Mouse (Mus musculus) small intestine, adult 2 months (tissue): ENCODE results near the gene Ssr2. TPM values are rescaled to one million over a fixed set of nuclear protein-coding genes. Genes with fewer than 3 reads are reported as not detected.

ENCODE experiments used
- H3K27ac ChIP-seq: fragments of 200-500 bp; 2 replicates; pipeline ENCODE4 v1.5.1; 2012; ENCODE audit warnings: low read depth, low read length, control low read depth, inconsistent platforms; ENCODE audit not compliant: insufficient read depth
- H3K27me3 ChIP-seq: fragments of 200-500 bp; 2 replicates; pipeline ENCODE4 v1.6.1; 2012; ENCODE audit warnings: mild to moderate bottlenecking, moderate library complexity, low read length, inconsistent platforms; ENCODE audit not compliant: control insufficient read depth, insufficient read depth
- H3K36me3 ChIP-seq: fragments of 200-500 bp; 2 replicates; pipeline ENCODE4 v1.6.1; 2012; ENCODE audit warnings: mild to moderate bottlenecking, low read length, control low read depth, inconsistent platforms; ENCODE audit not compliant: control insufficient read depth, insufficient read depth
- H3K4me1 ChIP-seq: fragments of 200-500 bp; 2 replicates; pipeline ENCODE4 v1.6.1; 2012; ENCODE audit warnings: low read length, inconsistent platforms, mixed read lengths; ENCODE audit not compliant: control insufficient read depth, insufficient read depth, insufficient read length
- H3K4me3 ChIP-seq: fragments of 200-500 bp; 2 replicates; pipeline ENCODE4 v1.5.1; 2012; ENCODE audit warnings: low read depth, mild to moderate bottlenecking, control low read depth, inconsistent platforms, low read length, moderate library complexity
- CTCF ChIP-seq: fragments of 200-500 bp; IDR thresholded peaks from 2 replicates; pipeline ENCODE4 v1.5.1; 2012; ENCODE audit warnings: low read depth, mild to moderate bottlenecking, control low read depth, inconsistent platforms, low read length, moderate library complexity, mixed read lengths; ENCODE audit not compliant: insufficient replicate concordance, insufficient read length; ENCODE audit errors: extremely low read depth
- POLR2A ChIP-seq: fragments of 200-500 bp; IDR thresholded peaks from 2 replicates; pipeline ENCODE4 v1.6.1; 2012; ENCODE audit warnings: low read depth, mild to moderate bottlenecking, control low read depth, inconsistent platforms, low read length, moderate library complexity
- WGBS: fragments of 180-500 bp; shearing (Covaris S2); methylation state at CpG from one replicate; pipeline ENCODE4 v1.1.7; 2018; 5-methylcytosine and 5-hydroxymethylcytosine counted together
- polyA plus RNA-seq: library from polyadenylated mRNA; depleted of rRNA; stranded (reverse); fragments of >200 nt; gene quantifications from 2 replicates; pipeline ENCODE4 v1.2.3, GENCODE M21; 2012

The Ssr2 gene
- polyA plus RNA-seq, 1 experiment = 182 TPM

GRCm38 (mm10) chr3:88566536-88567061 is 9.1 kb upstream of the Ssr2 start:
- WGBS = 33% methylated on average over 4 of the region's 4 CpGs
- Histone ChIP-seq H3K4me3 (no peak overlapping the region), H3K4me1 (peaks cover 4% of the 10 kb centered on the region), H3K27ac (peak overlapping the region; percentile 52; the same call in 1 of the 2 replicates), H3K36me3 (peaks cover 56% of the 10 kb centered on the region), H3K27me3 (no peaks in the 10 kb centered on the region)
- TF ChIP-seq CTCF (no peak), POLR2A (no peak)

GRCm38 (mm10) chr3:88567892-88568291 is 7.8 kb upstream of the Ssr2 start:
- 78% methylated on average over 6 of the region's 6 CpGs for WGBS
- Histone ChIP-seq H3K27me3 (no peaks in the 10 kb centered on the region), H3K4me1 (peaks cover 4% of the 10 kb centered on the region), H3K27ac (no peak overlapping the region), H3K4me3 (no peak overlapping the region), H3K36me3 (peaks cover 46% of the 10 kb centered on the region)
- TF ChIP-seq POLR2A = no peak
- no peak for TF ChIP-seq CTCF

- TF ChIP-seq POLR2A = no peak
- no peak for TF ChIP-seq CTCF
- Histone ChIP-seq H3K4me1 (peaks cover 4% of the 10 kb centered on the region), H3K27ac (no peak overlapping the region), H3K4me3 (no peak overlapping the region), H3K36me3 (peaks cover 38% of the 10 kb centered on the region), H3K27me3 (no peaks in the 10 kb centered on the region)
- 84% methylated on average over 2 of the region's 2 CpGs for WGBS
Measured at GRCm38 (mm10) chr3:88568615-88569014, 7.1 kb upstream of the Ssr2 start.

- 66% methylated on average over 2 of the region's 2 CpGs for WGBS
- TF ChIP-seq POLR2A = no peak
- TF ChIP-seq CTCF = no peak
- no peak overlapping the region for H3K27ac ChIP-seq
- H3K4me3 ChIP-seq = no peak overlapping the region
- H3K27me3 ChIP-seq = no peaks in the 10 kb centered on the region
- H3K36me3 ChIP-seq = peaks cover 34% of the 10 kb centered on the region
- peaks cover 4% of the 10 kb centered on the region for H3K4me1 ChIP-seq
Measured at GRCm38 (mm10) chr3:88569093-88569492, 6.6 kb upstream of the Ssr2 start.

GRCm38 (mm10) chr3:88569694-88570093 is 6.0 kb upstream of the Ssr2 start:
- TF ChIP-seq CTCF (no peak), POLR2A (no peak)
- Histone ChIP-seq H3K36me3 (peaks cover 29% of the 10 kb centered on the region), H3K4me1 (peaks cover 4% of the 10 kb centered on the region), H3K27ac (no peak overlapping the region), H3K27me3 (no peaks in the 10 kb centered on the region), H3K4me3 (no peak overlapping the region)
- 91% methylated on average over 5 of the region's 5 CpGs for WGBS

GRCm38 (mm10) chr3:88570341-88570740 is 5.3 kb upstream of the Ssr2 start:
- peaks cover 4% of the 10 kb centered on the region for H3K4me1 ChIP-seq
- TF ChIP-seq POLR2A (no peak), CTCF (no peak)
- H3K27ac ChIP-seq = no peak overlapping the region
- no peaks in the 10 kb centered on the region for H3K27me3 ChIP-seq
- 90% methylated on average over 10 of the region's 10 CpGs for WGBS
- no peak overlapping the region for H3K4me3 ChIP-seq
- peaks cover 24% of the 10 kb centered on the region for H3K36me3 ChIP-seq

- Histone ChIP-seq H3K36me3 (peaks cover 13% of the 10 kb centered on the region), H3K27me3 (no peaks in the 10 kb centered on the region), H3K4me3 (no peak overlapping the region), H3K4me1 (no peaks in the 10 kb centered on the region), H3K27ac (no peak overlapping the region)
- 88% methylated on average over 1 of the region's 1 CpGs for WGBS
- TF ChIP-seq CTCF (no peak), POLR2A (no peak)
Measured at GRCm38 (mm10) chr3:88571856-88572255, 3.8 kb upstream of the Ssr2 start.
